In genomic region chr11:8496686-8497085, GRCm38 (mm10) we compare ENCODE assay signal across 9 mouse cellular contexts.
DNase-seq lines count a peak whose midpoint lies in the region; ATAC-seq lines count a peak whose summit lies in the region.
"Had no signal": no experiment of that assay in that cellular context is flagged by ENCODE, and none has a peak within 500 bp of the region (broad histone marks: within the 10 kb centered on the region; RNA-seq: fewer than 3 reads in every experiment).

No protein-coding gene starts in this region.

- H3K27me3 ChIP-seq in midbrain, embryonic 10.5 days (ENCODE audit: low read depth, poor library complexity, severe bottlenecking): no peaks in the 10 kb centered on the region
- no peaks in the 10 kb centered on the region for H3K27me3 ChIP-seq in midbrain, embryonic 11.5 days (ENCODE audit: control insufficient read depth, insufficient read depth, low read length)
- no peaks in the 10 kb centered on the region for H3K27me3 ChIP-seq in heart, embryonic 10.5 days (ENCODE audit: insufficient read depth, poor library complexity, severe bottlenecking)

- H3K9me3 ChIP-seq in midbrain, embryonic 10.5 days (replicated peaks): no peaks in the 10 kb centered on the region
- H3K9me3 ChIP-seq in midbrain, embryonic 11.5 days (ENCODE audit: control insufficient read depth, low read length): no peaks in the 10 kb centered on the region
- H3K9me3 ChIP-seq in heart, embryonic 10.5 days: no peaks in the 10 kb centered on the region

- no peaks in the 10 kb centered on the region for H3K4me1 ChIP-seq in midbrain, embryonic 10.5 days
- H3K4me1 ChIP-seq in midbrain, embryonic 11.5 days (ENCODE audit: control insufficient read depth, insufficient read depth, low read length): no peaks in the 10 kb centered on the region
- H3K4me1 ChIP-seq in heart, embryonic 10.5 days: peaks cover 48% of the 10 kb centered on the region

- ATAC-seq in midbrain, embryonic 11.5 days (ENCODE audit: low FRiP score): no peak
- no peak for ATAC-seq in frontal cortex, adult (ENCODE audit: low TSS enrichment)

- H3K4me2 ChIP-seq in midbrain, embryonic 11.5 days: no peak overlapping the region

- H3K36me3 ChIP-seq in midbrain, embryonic 10.5 days: peaks cover 14% of the 10 kb centered on the region
- H3K36me3 ChIP-seq in midbrain, embryonic 11.5 days (ENCODE audit: control insufficient read depth, insufficient read depth, low read length): no peaks in the 10 kb centered on the region; the same call in 1 of the 2 replicates
- peaks cover 15% of the 10 kb centered on the region for H3K36me3 ChIP-seq in heart, embryonic 10.5 days

- H3K27ac ChIP-seq in midbrain, embryonic 10.5 days (replicated peaks): 0 out of 2 replicates have a peak overlapping the region, but pooled peaks have one; percentile 3
- no peak overlapping the region for H3K27ac ChIP-seq in midbrain, embryonic 11.5 days (ENCODE audit: low read depth, low read length)
- H3K27ac ChIP-seq in heart, embryonic 10.5 days: peak overlapping the region; percentile 52; the same call in 1 of the 2 replicates
- H3K27ac ChIP-seq: liver, embryonic 14.5 days had no signal

- DNase-seq in adrenal gland, adult (ENCODE audit: inconsistent age in 2 of 2, low spot score in 1 of 2): peak; percentile 37 to 42
- no peak for DNase-seq in adrenal gland, adult 2 months
- no peak for DNase-seq in midbrain, embryonic 10.5 days (ENCODE audit: low spot score)
- no peak for DNase-seq in midbrain, embryonic 11.5 days (ENCODE audit: low spot score, missing footprints)
- no peak for DNase-seq in heart, embryonic 10.5 days (ENCODE audit: low spot score)
- DNase-seq in kidney, postnatal 25 days: peak; percentile 60 to 71
- DNase-seq in retina, postnatal 1 day: peak; percentile 75

- no peak overlapping the region for H3K4me3 ChIP-seq in midbrain, embryonic 10.5 days
- no peak overlapping the region for H3K4me3 ChIP-seq in midbrain, embryonic 11.5 days (ENCODE audit: low read depth, low read length)
- H3K4me3 ChIP-seq in heart, embryonic 10.5 days: no peak overlapping the region

- no peak overlapping the region for H3K9ac ChIP-seq in midbrain, embryonic 11.5 days (ENCODE audit: low read length)
- H3K9ac ChIP-seq: liver, embryonic 14.5 days had no signal

- WGBS in midbrain, embryonic 10.5 days: 69% methylated on average over 5 of the region's 5 CpGs
- 81% methylated on average over 5 of the region's 5 CpGs for WGBS in midbrain, embryonic 11.5 days
- 58% methylated on average over 5 of the region's 5 CpGs for WGBS in heart, embryonic 10.5 days

Comparison
In these comparisons a context has a peak if more than half of its experiments do, and no peak if none do; other contexts are left out.
1. DNase-seq: peak in adrenal gland, adult (2 of 2), kidney, postnatal 25 days (2 of 2) and retina, postnatal 1 day (single experiment); none in adrenal gland, adult 2 months (single experiment), midbrain, embryonic 10.5 days (single experiment), midbrain, embryonic 11.5 days (single experiment) and heart, embryonic 10.5 days (single experiment).